Mouse (Mus musculus): Measurements from ENCODE around the gene Trib3.

GRCm38 (mm10) chr2:152347722-152348121 is 3.9 kb upstream of the Trib3 start:
- TF ChIP-seq POLR2A (IDR thresholded peaks at IDR 0.05; ENCODE audit: extremely low read depth, insufficient read depth, low read length) (no peak), CTCF (IDR thresholded peaks at IDR 0.05; ENCODE audit: low read depth, low read length) (no peak)
